Mouse (Mus musculus): ENCODE measurements around the gene Tcea3. TPM values are rescaled to one million over a fixed set of nuclear protein-coding genes. Genes with fewer than 3 reads are reported as not detected.
A peak's percentile ranks its signal among the peaks of the same experiment; 100 is the strongest.

Gene Tcea3
- total RNA-seq (2021) = 1 to 10 TPM; 1.5 to 4.7 TPM
- long read RNA-seq, experiment 1, partial matches to known transcripts = 0 of 2 reads
- long read RNA-seq, experiment 1, other reads (novel, unspliced or antisense) = 0 of 2 reads
- long read RNA-seq, experiment 2, transcript Tcea3-201 (11 exons, 1,251 nt) = major isoform, 5 of 6 reads
- long read RNA-seq, experiment 2, partial matches to known transcripts = 1 of 6 reads
- long read RNA-seq, experiment 2, other reads (novel, unspliced or antisense) = 0 of 6 reads

GRCm38 (mm10) chr4:136247729-136248463, at the start of gene Tcea3:
Tcea3 (plus strand) TSS chr4:136247729.
- no peak for DNase-seq (ENCODE audit: low spot score in 2 of 2)

DNA sequence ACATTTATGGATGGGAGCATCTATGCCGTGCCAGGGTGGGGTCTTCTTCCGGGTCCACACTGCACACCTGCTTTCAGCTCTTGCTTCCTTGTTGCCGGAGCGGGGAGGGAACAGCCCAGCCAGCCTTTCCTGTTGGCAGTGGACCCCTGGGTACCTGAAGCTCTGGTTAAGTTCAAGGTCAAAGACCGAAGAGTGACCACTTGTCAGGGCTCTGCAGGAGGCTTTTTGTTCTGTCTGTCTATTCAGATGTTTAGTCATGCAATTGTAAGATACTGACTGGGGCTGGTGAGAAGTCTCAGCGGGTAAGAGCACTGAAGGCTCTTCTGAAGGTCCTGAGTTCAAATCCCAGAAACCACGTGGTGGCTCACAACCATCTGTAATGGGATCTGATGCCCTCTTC, 48.7 kb upstream of the Tcea3 start:
- DNase-seq (ENCODE audit: low spot score in 2 of 2) = no peak

GRCm38 (mm10) chr4:136199562-136200292, 47.8 kb upstream of the Tcea3 start:
- peak in 1 of 2 experiments; percentile 49 for DNase-seq (ENCODE audit: low spot score in 2 of 2)

GRCm38 (mm10) chr4:136202509-136202908, 45.0 kb upstream of the Tcea3 start:
- peak; percentile 65 to 80 for DNase-seq (ENCODE audit: low spot score in 2 of 2)

- DNase-seq (ENCODE audit: low spot score in 2 of 2) = no peak
Measured at GRCm38 (mm10) chr4:136204775-136205174, 42.8 kb upstream of the Tcea3 start.

DNA sequence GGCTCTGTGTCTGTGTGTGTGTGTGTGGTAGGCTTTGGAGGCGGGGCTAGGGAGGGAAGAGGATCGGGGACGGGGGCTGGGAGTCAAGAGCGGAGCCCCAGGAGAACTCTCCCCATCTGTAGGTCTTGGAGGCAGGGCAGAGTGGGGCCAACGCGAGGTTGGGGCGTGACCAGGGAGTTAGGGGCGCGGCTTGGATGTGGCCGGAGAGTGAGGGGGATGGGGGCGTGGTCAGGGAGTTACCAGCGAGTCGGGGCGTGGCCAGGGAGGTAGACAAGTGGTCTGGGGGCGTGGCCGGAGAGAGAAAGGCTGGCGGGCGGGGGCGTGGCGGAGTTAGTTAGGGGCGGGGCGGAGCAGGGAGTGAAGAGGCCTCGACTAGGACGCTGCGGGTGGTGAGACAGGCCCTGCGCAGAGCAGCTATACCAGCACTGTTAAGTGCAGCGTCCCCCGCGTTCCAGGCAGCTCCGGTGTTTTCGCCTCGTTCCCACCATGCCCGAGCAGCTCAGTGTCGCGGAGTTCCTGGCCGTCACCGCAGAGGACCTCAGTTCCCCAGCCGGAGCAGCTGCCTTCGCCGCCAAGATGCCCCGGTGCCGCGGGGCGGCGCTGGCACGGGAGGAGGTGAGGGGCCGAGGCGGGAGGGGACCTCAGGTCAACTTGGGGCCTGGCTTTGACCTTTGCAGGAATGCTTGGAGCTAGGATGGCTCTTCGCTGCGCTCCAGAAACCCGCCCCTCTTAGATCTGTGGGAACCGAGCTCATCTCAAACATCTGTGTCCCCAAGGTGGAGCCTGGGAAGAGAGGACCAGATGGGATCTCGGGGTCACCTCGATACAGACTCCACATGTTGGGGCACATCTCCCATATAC, 41.3 kb upstream of the Tcea3 start, which contains the start of gene Asap3:
Gene Asap3, plus strand, starts transcription at position 333 of the 861 bp plus-strand sequence.
- DNase-seq (ENCODE audit: low spot score in 2 of 2) = peak; percentile 95 to 97

DNA sequence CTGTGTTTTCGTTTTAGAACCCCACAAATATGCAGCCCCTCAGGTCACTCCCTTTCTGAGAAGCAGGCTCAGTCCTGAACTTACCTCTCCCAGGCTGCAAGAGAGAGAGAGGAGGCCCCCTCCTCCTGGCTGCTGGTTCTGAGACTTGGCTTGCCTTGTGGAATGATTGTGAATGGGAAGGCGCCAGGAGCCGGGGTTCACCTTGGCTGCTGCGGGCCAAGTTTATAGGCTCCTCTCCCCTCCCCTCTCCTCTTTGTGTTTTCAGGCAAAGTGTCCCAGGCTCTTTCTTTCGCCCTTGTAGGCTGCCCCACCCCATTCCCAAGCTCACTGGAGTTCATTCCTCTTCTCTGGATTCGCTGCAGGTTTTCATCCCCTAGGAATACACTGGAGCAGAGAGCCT, 40.6 kb upstream of the Tcea3 start:
- DNase-seq (ENCODE audit: low spot score in 2 of 2) = no peak

- no peak for DNase-seq (ENCODE audit: low spot score in 2 of 2)
Measured at GRCm38 (mm10) chr4:136210931-136211330, 36.6 kb upstream of the Tcea3 start.

DNA sequence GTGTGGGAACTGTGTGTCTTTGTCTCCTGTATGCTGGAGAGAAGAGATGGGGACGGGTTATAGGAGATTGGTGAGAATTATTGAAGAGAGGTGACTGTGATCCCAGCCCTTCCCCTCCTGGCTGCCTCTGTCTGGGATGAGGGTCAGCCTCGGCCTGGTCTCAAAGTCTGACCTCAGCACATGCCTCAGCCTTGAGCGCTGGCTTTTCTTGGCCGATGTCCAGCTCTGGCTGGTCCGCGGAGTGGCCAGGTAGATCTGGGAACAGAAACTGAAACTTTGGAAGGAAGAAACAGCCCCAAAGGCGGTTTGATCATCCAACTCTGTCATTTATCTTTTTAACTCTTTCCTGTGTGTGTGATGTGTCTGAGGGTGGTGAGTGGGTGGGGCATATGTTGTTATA, 33.9 kb upstream of the Tcea3 start:
- DNase-seq (ENCODE audit: low spot score in 2 of 2) = peak in 1 of 2 experiments; percentile 36

- no peak for DNase-seq (ENCODE audit: low spot score in 2 of 2)
Measured at GRCm38 (mm10) chr4:136214828-136215227, 32.7 kb upstream of the Tcea3 start.

- no peak for DNase-seq (ENCODE audit: low spot score in 2 of 2)
Measured at GRCm38 (mm10) chr4:136215576-136215975, 32.0 kb upstream of the Tcea3 start.

DNA sequence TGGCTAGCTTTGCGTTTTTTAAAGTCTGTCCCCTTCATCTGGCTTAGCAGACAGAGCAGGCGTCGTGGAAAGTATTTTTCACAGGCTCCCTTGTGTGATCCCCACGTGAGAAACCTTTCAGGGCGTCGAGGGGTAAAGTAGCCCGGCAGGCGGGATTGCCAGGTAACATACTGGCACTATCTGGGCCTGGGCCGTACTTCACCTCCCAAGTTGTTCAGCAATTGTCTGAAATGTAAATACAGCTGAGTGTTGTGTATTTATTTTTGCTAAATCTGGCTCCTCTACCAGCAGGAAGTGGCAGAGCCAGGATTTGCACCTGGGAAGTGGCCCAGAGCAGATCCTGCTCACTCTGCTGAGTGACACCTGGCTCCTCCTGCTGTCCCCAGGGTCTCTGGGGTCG, 30.5 kb upstream of the Tcea3 start:
- DNase-seq (ENCODE audit: low spot score in 2 of 2) = no peak

DNA sequence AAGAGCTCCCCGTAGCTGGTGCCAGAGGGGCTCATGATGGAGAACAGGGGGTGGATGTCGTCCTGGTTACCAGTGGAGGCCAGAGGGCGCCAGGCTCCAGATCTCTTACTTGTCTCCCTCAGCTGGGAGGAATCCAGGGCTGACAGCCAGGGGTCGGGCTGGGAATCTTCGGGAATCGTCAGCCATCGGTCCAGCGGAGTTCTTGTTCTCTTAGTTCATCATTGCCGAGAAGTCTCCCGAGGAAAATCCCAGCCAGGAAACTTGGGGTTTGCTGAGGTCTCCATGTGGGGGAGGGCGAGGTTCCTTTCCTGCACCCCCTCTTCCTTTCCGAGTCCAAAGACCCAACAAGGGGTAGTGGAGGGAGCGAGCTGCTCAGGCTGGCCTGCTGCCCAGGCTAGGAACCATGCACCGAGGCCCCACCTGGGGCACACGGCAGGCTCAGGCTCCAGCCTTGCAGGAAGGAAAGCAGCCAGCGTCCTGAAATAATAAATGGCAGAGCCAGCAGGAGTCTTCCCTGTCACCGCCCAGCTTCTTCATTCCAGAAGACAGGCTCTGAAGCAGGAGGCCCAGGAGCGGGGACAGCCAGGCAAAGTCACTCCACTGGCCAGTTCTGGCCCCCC, 28.8 kb upstream of the Tcea3 start:
- DNase-seq (ENCODE audit: low spot score in 2 of 2) = peak in 1 of 2 experiments; percentile 47

DNA sequence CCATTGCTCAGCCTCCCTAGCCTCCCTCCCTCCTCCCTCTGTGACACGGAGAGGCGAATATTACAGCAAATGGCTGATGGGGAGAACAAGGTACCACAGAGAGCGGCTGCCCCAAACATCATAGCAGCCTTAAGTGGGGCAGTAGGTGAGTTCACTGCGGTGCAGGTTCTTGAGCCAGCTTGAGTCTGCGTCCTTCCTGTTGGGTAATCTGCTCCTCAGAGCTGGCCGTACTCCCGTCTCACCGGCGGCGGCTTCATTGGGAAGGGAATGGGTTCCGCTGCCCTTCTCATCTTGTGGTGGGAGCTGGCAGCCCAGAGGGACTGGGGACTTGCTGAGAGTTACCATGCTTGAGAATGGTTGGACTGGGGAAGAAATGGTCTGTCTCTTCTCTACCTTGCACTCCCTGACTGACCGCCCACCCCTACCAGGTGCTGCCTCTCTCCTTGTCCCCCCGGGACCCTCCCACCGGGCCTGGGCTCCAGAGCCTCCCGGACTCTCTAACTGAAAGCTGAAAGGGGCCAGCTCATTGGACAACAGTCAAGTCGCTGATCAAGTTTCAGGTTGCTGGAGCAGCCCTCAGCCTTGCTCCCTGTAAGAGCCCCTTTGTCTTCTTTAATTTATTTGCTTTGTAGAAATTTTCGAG, 27.3 kb upstream of the Tcea3 start:
- DNase-seq (ENCODE audit: low spot score in 2 of 2) = no peak

DNA sequence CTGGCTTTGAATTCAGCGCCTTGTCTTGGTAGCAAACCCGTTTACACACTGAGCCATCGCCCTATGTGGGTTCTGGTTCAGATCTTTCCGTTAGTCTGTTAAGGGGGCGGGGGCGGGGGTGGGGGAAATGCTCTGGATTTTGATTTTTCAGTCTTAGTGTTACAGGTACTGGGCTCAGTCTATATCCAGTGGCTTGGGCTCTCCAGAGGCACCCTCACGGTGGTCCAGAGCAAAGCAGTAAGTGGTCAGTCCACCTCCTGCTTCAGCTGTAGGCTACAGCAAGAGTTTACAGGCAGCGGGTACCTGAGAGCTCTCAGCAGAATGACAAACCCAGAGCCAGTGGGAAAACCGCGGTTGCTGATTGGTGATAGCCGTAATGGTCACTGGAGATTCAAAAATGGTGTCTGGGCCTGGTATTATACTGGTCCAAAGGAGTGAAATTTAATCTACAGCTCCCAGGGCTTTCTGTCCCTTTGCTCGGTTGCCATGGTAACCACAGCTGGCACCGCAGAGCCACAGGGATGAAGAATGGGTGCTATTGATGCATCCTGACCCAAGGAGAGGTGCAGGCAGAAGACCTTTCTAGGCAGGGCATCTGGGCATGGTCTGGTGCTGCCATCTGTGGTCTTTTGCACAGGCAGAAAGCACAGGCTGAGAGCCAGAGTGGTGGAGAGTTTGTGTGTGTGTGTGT, 23.8 kb upstream of the Tcea3 start:
- DNase-seq (ENCODE audit: low spot score in 2 of 2) = no peak

GRCm38 (mm10) chr4:136224240-136224559, 23.3 kb upstream of the Tcea3 start:
- DNase-seq (ENCODE audit: low spot score in 2 of 2) = no peak

DNA sequence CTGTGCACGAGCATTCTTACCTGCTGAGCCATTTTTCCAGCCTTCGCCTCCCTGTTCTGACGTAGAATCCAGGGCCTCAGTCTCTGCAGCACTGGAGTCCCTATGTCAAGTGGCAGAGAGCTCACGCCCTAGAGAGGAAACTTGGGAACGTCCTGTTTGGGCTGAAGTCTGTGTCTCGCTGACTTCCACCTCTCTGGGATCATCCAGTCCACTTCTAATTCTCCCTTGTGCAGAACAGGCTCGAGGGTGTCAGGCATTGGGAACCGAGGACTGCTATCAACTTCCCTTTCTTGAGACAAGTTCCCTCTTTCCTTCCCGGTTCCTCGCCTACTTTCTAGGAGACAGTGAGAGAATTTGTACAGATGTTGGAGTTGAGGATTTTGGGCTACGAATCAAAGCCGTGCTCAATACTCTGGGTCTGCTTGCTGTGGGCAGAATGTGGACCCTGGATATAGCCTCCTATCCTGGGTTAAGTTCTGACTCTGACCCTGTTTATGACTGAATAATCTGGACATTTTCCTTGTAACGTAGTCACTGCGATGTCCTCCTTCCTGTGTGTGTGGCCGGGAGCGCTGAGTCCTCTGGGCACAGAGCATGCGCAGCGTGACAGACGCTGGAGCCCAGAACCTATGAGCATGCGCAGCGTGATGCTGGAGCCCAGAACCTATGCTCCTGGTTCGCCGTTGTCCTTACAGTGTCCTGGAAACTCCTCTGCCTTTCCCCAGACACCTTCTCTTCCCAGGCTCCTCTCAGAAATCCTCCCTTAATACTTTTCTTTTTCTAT, 22.7 kb upstream of the Tcea3 start:
- DNase-seq (ENCODE audit: low spot score in 2 of 2) = no peak

DNA sequence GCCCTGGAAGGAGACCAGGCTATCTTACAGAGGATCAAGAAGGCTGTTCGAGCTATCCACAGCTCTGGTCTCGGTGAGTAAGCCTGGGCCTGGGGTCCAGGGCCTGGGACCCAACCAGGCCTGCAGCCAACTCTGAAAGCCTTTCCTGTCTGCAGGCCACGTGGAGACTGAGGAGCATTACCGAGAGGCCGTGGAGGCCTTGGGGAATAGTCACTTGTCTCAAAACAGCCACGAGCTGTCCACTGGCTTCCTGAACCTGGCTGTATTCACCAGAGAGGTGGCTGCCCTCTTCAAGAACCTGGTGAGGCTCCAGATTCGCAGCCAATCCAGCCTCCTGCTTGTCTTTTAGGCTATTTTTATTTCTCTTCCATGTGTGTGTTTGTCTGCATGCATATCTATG, 20.1 kb upstream of the Tcea3 start:
- DNase-seq (ENCODE audit: low spot score in 2 of 2) = no peak

- no peak for DNase-seq (ENCODE audit: low spot score in 2 of 2)
Measured at GRCm38 (mm10) chr4:136228640-136229039, 18.9 kb upstream of the Tcea3 start.

Measured in adrenal gland, adult 18-20 months (tissue).